Mouse (Mus musculus): ENCODE measurements around the gene Lypd6. TPM values are rescaled to one million over a fixed set of nuclear protein-coding genes. Genes with fewer than 3 reads are reported as not detected.

Lypd6 gene
- 2.6 TPM for polyA plus RNA-seq (2014; fragmentation: Illumina TruSeq; extraction: RNeasy Lipid Tissue Mini Kit (QIAGEN cat#74804); ENCODE audit: low replicate concordance)

GRCm38 (mm10) chr2:50066246-50066967 is at the start of gene Lypd6:
Gene Lypd6, plus strand, starts transcription at chr2:50066429.

Other genes with a start within 250 kb of the Lypd6 start
- gene Mmadhc, start 230.4 kb downstream of the Lypd6 start, polyA plus RNA-seq (2014; fragmentation: Illumina TruSeq; extraction: RNeasy Lipid Tissue Mini Kit (QIAGEN cat#74804); ENCODE audit: low replicate concordance), result 126 TPM

Data from small intestine, adult 10 weeks (tissue).